13 mouse cellular contexts compared by ENCODE assay signal in the genomic region with DNA sequence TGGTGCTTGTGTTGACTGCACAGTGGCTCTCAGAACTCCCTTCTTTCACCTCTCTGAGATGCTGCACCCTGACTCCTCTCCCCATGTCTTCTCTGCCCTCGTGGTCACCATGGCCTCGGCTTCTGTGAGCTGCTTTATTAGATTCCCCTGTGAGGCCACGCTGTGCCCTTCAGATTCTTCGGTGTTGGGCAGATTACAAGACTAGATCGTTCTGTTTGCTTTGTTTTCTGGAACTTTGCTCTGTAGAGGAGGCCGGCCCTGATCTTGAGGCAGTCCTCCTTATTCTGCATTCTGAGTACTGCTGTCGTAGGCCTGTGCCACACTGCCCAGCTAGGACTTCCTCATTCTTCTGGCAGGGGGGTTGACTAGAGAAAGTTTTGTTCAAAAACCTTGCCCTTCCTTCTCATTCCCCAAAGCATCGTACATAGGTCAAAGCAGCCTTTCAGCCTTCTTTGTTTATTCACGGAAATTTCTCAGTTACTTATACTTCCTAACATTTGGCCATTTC.
"Had no signal": no experiment of that assay in that cellular context is flagged by ENCODE, and none has a peak within 500 bp of the region (broad histone marks: within the 10 kb centered on the region; RNA-seq: fewer than 3 reads in every experiment).

No protein-coding gene starts in this region.

- H3K27ac ChIP-seq: intestine, embryonic 15.5 days; limb, embryonic 10.5 days; liver, embryonic 13.5 days; lung, embryonic 15.5 days; midbrain, embryonic 10.5 days; midbrain, embryonic 15.5 days; neural tube, embryonic 12.5 days had no signal

- H3K9me3 ChIP-seq: intestine, embryonic 15.5 days; limb, embryonic 10.5 days; liver, embryonic 13.5 days; lung, embryonic 15.5 days; midbrain, embryonic 10.5 days; midbrain, embryonic 15.5 days; neural tube, embryonic 12.5 days had no signal

- H3K4me2 ChIP-seq: intestine, embryonic 15.5 days; liver, embryonic 13.5 days; lung, embryonic 15.5 days; midbrain, embryonic 15.5 days; neural tube, embryonic 12.5 days had no signal

- H3K4me3 ChIP-seq: intestine, embryonic 15.5 days; limb, embryonic 10.5 days; liver, embryonic 13.5 days; lung, embryonic 15.5 days; midbrain, embryonic 10.5 days; midbrain, embryonic 15.5 days; neural tube, embryonic 12.5 days had no signal

- DNase-seq: kidney, adult 18-20 months; kidney, postnatal 36 days; liver, embryonic 13.5 days; liver, postnatal 0 days; lung, postnatal 36 days; right cerebral cortex, postnatal 14 days; thymus, postnatal 4 days had no signal

- ATAC-seq: intestine, embryonic 15.5 days; liver, postnatal 0 days; midbrain, embryonic 15.5 days had no signal

- H3K4me1 ChIP-seq: intestine, embryonic 15.5 days; limb, embryonic 10.5 days; liver, embryonic 13.5 days; lung, embryonic 15.5 days; midbrain, embryonic 10.5 days; midbrain, embryonic 15.5 days; neural tube, embryonic 12.5 days had no signal

- H3K36me3 ChIP-seq: intestine, embryonic 15.5 days; limb, embryonic 10.5 days; lung, embryonic 15.5 days; midbrain, embryonic 10.5 days; midbrain, embryonic 15.5 days; neural tube, embryonic 12.5 days had no signal

- H3K27me3 ChIP-seq: intestine, embryonic 15.5 days; liver, embryonic 13.5 days; lung, embryonic 15.5 days; midbrain, embryonic 15.5 days; neural tube, embryonic 12.5 days had no signal

- H3K9ac ChIP-seq: intestine, embryonic 15.5 days; liver, embryonic 13.5 days; liver, postnatal 0 days; lung, embryonic 15.5 days; midbrain, embryonic 15.5 days; neural tube, embryonic 12.5 days had no signal
